Mouse (Mus musculus) kidney, adult 8-10 months (tissue): ENCODE measurements at regions not wholly inside any gene's neighbourhood (a gene's known extent, or its start where the extent isn't known, plus 50 kb on each side); places are given as distances from the start of the nearest gene placed in this dataset.

Experiments used
- DNase-seq, 2 experiments: peaks; one replicate each; pipeline ENCODE4 v3.0.0; 2022

GRCm38 (mm10) chr15:60630756-60631402 is 222.7 kb downstream of the Fam84b start:
- DNase-seq = no peak

GRCm38 (mm10) chr15:60618801-60619200 is 234.8 kb downstream of the Fam84b start:
- DNase-seq = no peak

GRCm38 (mm10) chr15:60617371-60617770 is 236.2 kb downstream of the Fam84b start:
- no peak for DNase-seq

DNA sequence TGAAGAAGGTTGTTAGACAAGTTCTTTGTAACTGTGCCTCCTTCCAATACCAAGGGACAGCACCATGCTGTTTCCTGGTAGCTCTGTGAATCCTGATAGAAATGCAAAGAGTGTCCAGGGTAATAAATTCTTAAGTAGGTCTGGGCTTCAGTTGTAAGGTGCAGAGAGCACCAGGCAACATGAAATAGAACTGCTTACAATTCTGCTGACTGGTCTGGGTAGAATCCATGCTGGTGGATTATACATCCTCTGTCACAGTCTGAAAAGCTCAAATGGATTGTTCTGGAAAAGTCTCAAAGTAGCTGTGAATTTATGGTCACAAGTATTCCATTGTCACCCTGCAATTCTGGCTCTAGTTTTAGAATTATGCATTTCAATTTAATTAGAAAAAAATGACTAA is 251.7 kb downstream of the Fam84b start:
- no peak for DNase-seq

DNA sequence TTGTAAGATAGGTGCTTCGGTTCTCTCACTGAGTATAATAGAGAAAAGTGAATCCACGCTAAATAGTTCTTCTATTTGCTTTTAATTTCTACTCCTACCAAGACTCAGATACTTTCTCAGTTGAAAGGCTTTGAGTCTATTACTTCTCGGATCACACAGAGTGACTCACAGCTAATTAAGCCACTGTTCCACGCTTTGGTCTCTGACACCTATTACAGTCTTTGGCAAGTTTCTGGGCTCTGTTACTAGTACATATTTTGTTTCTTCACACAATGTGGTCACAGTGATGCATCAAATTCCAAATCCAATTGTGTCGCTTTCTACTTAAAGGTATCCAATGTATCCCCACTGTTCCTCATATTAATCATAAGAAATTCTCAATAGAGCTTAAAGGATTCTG is 276.5 kb downstream of the Fam84b start:
- no peak for DNase-seq

DNA sequence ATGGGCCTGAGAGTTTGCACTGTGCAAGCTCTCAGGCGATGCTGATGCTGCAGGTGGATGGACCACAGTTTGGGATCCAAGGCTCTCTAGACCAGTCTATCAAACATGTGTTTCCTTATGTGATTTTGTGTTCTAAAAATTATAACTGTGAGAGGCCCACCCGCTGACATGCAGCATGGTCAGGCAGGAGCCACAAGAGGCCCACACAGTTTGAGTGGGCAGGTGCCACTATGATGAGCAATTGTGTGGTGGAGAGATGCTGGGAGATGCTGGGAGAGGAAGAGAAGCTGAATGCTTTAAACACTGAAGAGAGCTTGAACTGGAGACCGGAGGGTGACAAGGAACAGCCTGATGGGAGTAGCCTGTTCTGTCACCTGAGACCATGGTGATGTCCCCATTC is 287.3 kb downstream of the Fam84b start:
- no peak for DNase-seq

GRCm38 (mm10) chr15:60565017-60565416 is 288.6 kb downstream of the Fam84b start:
- no peak for DNase-seq

DNA sequence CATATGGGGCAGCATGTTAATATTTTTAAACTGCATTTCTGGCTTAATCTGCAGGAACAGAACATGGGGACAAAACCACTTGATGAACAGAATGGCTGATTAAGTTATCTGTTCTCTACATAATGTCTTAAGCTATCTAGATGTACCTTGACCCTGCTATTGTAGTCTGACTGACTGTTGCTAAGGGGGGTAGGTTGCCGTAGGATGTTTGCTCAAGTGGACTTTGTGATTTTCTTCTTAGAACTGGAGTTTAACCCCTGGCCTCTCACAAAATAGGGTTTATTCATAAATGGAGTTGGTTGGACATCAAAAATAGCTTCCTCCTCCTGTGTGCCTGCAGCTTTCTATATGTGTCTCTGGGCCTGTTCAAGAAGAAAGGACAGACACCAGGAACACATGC is 292.9 kb downstream of the Fam84b start:
- DNase-seq = peak; percentile 19 to 42

GRCm38 (mm10) chr15:60555691-60556090 is 297.9 kb downstream of the Fam84b start:
- no peak for DNase-seq

DNA sequence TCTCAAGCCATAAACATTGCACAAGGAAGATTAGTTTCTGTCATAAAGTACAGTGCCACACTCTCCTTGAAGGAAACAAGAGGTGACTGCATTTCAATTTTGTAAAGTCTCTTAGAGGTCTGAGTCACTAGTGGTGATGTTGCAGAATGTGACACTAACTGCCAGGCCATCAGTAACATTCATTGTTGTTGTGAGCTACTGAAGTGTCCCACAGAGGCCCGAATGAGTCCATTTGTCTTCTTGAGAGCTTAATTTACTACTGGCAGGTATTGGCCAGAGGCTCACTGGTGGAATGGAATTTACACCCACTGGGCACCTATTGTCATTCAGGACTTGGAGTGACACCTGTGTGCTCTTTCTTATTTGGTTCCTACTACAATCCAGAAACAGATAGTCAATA is 299.0 kb downstream of the Fam84b start:
- no peak for DNase-seq

- DNase-seq = no peak
These were observed 305.5 kb downstream of the Fam84b start for GRCm38 (mm10) chr15:60548045-60548444.

DNA sequence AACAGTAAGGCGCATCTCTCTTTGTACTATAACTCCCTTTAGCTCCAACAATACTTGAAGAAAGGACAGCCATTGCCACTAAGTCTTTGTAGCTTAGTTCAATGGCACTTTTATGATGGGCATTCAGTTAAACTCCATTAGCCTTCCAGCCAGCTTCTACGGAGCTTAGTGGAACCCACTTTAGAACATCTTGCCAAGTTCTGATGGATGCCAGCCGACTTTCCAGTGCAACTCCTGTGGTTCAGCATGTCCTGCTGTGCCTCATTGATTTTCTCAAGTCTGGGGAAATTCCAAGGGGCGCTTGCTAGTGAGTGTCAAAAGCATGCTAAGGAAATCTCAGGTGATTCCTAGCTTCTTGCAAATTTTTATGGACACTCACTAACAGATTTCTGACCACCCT is 316.4 kb downstream of the Fam84b start:
- DNase-seq = peak in 1 of 2 experiments; percentile 35

- DNase-seq = no peak
These were observed 318.9 kb downstream of the Fam84b start for GRCm38 (mm10) chr15:60534701-60535100.

- no peak for DNase-seq
These were observed 336.8 kb downstream of the Fam84b start for GRCm38 (mm10) chr15:60516810-60517209.

- DNase-seq = no peak
These were observed 376.7 kb downstream of the Fam84b start for GRCm38 (mm10) chr15:60476755-60477310.

DNA sequence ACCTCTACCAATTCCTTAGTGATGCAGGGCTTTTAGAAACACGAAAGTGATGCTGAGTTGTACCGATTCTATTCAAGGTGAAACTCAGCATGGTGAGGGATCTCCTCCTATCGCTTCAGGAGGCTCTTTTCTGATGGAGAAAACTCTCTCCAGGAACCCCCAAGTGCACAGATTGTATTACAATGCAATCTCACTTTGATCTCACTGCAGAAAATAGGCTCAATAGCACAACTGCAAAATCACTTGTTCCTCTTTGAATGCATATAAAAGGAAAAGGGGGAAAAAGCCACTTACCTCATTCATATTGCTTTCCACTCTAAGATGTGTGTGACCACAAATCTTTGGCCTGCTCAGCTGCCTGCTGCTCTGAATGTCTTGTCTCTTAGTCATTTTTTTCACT is 378.5 kb downstream of the Fam84b start:
- DNase-seq = no peak

DNA sequence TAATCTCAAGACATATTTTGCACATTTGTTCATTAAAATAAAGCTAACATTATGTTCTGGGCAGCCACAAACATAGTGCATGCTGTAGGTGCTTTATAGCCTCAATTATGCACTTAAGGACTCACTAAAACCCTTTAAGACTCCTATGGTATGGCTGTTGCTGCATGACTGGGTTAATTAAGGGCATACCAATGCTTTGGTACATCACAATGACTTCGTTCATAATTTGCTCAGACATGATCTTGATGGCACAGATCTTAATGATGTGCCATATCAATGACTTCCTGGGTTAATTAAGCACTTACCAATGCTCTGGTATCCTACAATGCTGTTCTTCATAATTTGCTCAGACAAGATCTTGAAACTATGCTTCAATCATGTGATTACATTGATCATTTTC is 415.5 kb upstream of the 4933412E24Rik start:
- DNase-seq = no peak

DNA sequence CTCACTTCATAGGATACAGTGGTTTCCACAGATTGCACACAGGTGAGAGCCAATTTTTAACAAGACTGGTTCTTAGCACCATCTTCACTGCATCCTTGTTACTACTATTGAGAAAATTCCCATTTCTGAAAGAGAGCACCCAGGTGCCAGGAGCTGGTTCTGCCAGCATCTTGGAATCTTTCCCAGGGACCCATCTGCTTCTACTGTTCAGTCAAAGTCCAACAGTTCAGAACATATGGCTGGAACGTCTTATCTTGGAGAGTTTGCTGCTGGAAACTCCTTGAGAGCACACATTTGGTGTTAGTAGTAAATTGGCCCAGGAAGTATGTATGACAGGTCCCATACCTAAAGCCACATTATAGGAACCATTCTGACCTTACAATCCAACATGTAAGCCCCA is 402.7 kb upstream of the 4933412E24Rik start:
- DNase-seq = no peak

DNA sequence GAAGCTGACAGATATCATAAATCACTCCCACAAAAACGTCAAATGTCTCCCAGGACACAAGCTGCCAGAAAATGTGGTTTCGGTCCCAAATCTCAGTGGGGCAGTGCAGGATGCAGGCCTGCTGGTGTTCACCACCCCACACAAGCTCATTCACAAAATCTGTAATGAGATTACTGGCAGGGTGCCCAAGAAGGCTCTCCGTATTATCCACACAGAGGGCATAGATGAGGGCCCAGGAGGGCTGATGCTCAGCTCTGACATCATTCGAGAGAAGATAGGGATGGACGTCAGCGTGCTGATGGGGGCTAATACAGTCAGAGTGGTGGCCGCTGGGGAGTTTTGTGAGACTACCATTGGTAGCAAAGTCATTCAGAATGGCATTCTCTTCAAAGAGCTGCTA is 375.9 kb upstream of the 4933412E24Rik start:
- DNase-seq = no peak

- DNase-seq = no peak
These were observed 373.9 kb upstream of the 4933412E24Rik start for GRCm38 (mm10) chr15:60390336-60390735.

DNA sequence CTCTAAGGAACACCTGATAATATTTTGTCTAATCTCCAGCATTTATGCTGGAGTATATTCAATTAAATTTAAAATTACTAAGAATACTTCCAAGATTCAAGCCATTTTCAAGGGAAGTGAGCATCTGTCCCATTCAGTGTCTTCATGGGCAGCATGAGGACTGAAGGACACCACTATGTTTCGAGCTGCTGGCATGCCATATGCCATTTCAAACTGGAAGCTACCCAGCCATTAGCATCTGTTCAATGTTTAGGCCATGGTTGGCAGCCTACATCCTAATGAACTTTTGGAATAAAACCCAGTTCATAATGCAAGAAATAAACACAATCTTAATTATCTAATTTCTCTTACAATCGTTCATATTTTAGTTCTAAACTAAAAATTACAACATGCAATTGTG is 371.5 kb upstream of the 4933412E24Rik start:
- DNase-seq = no peak
